Mouse (Mus musculus) MEL (cell line): ENCODE results near the gene Txndc5. TPM values are rescaled to one million over a fixed set of nuclear protein-coding genes. Genes with fewer than 3 reads are reported as not detected.

Source experiments
- DNase-seq: peaks from one replicate; pipeline ENCODE4 v3.0.0; 2011; ENCODE audit warnings: low read depth, low spot score
- H3K27ac ChIP-seq: 2 replicates; pipeline ENCODE4 v1.5.1; 2012; ENCODE audit warnings: low read depth, mild to moderate bottlenecking, control low read depth, low read length, moderate library complexity; ENCODE audit not compliant: control insufficient read depth
- H3K27me3 ChIP-seq, 2 experiments: fragments of 150-350 bp in 1 of 2; sonication (generic) in 1 of 2; 2 replicates each; pipeline ENCODE4 v1.6.1; 2012; ENCODE audit warnings: low read length in 2 of 2, mild to moderate bottlenecking in 2 of 2, improper control_type of control experiment in 1 of 2, moderate library complexity in 1 of 2; ENCODE audit not compliant: insufficient read depth in 2 of 2, control insufficient read depth in 1 of 2
- H3K36me3 ChIP-seq, 2 experiments: 2 replicates each; pipeline ENCODE4 v1.6.1; 2012 to 2014; ENCODE audit warnings: low read length in 2 of 2, improper control_type of control experiment in 1 of 2, inconsistent platforms in 1 of 2, mild to moderate bottlenecking in 1 of 2; ENCODE audit not compliant: insufficient read depth in 2 of 2, control insufficient read depth in 1 of 2
- H3K4me1 ChIP-seq, 2 experiments: fragments of 150-350 bp in 1 of 2; sonication (generic) in 1 of 2; 2 replicates each; pipeline ENCODE4 v1.6.1; 2012; ENCODE audit warnings: low read length in 2 of 2, improper control_type of control experiment in 1 of 2, mild to moderate bottlenecking in 1 of 2; ENCODE audit not compliant: insufficient read depth in 2 of 2, control insufficient read depth in 1 of 2
- H3K4me3 ChIP-seq, 2 experiments: fragments of 150-350 bp in 1 of 2; sonication (generic) in 1 of 2; 2 replicates each; pipeline ENCODE4 v1.5.1; 2012; ENCODE audit warnings: low read depth in 2 of 2, low read length in 2 of 2, mild to moderate bottlenecking in 2 of 2, moderate library complexity in 2 of 2, control low read depth in 1 of 2, improper control_type of control experiment in 1 of 2; ENCODE audit not compliant: control insufficient read depth in 1 of 2, insufficient read depth in 1 of 2
- H3K79me2 ChIP-seq: 2 replicates; pipeline ENCODE4 v1.6.1; 2012; ENCODE audit warnings: mild to moderate bottlenecking, low read length, moderate library complexity; ENCODE audit not compliant: control insufficient read depth, poor library complexity, insufficient read depth
- H3K9ac ChIP-seq: 2 replicates; pipeline ENCODE4 v1.6.1; 2012; ENCODE audit warnings: low read depth, mild to moderate bottlenecking, control low read depth, low read length, moderate library complexity; ENCODE audit not compliant: control insufficient read depth, poor library complexity, severe bottlenecking
- H3K9me3 ChIP-seq: fragments of 150-350 bp; sonication (generic); replicated peaks from 2 replicates; pipeline ENCODE4 v1.6.1; 2012; ENCODE audit warnings: mild to moderate bottlenecking, low read length, improper control_type of control experiment, moderate library complexity; ENCODE audit not compliant: insufficient read depth
- BHLHE40 ChIP-seq: IDR thresholded peaks from 2 replicates; pipeline ENCODE4 v1.6.1; 2012; ENCODE audit warnings: low read depth, mild to moderate bottlenecking, inconsistent platforms, low read length, improper control_type of control experiment, borderline replicate concordance
- CHD1 ChIP-seq: IDR thresholded peaks from 2 replicates; pipeline ENCODE4 v1.6.1; 2012; ENCODE audit warnings: low read depth, mild to moderate bottlenecking, inconsistent platforms, low read length, improper control_type of control experiment
- CHD2 ChIP-seq: IDR thresholded peaks from 2 replicates; pipeline ENCODE4 v1.6.1; 2011; ENCODE audit warnings: low read length, improper control_type of control experiment
- E2F4 ChIP-seq: IDR thresholded peaks from 2 replicates; pipeline ENCODE4 v1.6.1; 2011; ENCODE audit warnings: low read depth, low read length, improper control_type of control experiment, borderline replicate concordance
- ETS1 ChIP-seq: IDR thresholded peaks from 2 replicates; pipeline ENCODE4 v1.6.1; 2012; ENCODE audit warnings: low read depth, mild to moderate bottlenecking, inconsistent platforms, low read length, improper control_type of control experiment, moderate library complexity
- KAT2A ChIP-seq: conservative IDR thresholded peaks from 2 replicates; pipeline ENCODE4 v1.6.1; 2012; ENCODE audit warnings: low read depth, low read length, improper control_type of control experiment, inconsistent platforms
- MEF2A ChIP-seq: IDR thresholded peaks from 2 replicates; pipeline ENCODE4 v1.6.1; 2014; ENCODE audit warnings: low read depth, mild to moderate bottlenecking, inconsistent platforms, low read length, improper control_type of control experiment; ENCODE audit not compliant: poor library complexity, insufficient replicate concordance, severe bottlenecking; ENCODE audit errors: extremely low read depth
- MXI1 ChIP-seq: IDR thresholded peaks from 2 replicates; pipeline ENCODE4 v1.6.1; 2011; ENCODE audit warnings: mild to moderate bottlenecking, low read depth, low read length, improper control_type of control experiment
- MYB ChIP-seq: IDR thresholded peaks from 2 replicates; pipeline ENCODE4 v1.6.1; 2011; ENCODE audit warnings: mild to moderate bottlenecking, low read depth, low read length, improper control_type of control experiment
- MYC ChIP-seq: IDR thresholded peaks from 2 replicates; pipeline ENCODE4 v1.6.1; 2011; ENCODE audit warnings: low read depth, mild to moderate bottlenecking, low read length, improper control_type of control experiment, moderate library complexity
- POLR2A ChIP-seq, 2 experiments: IDR thresholded peaks; 2 replicates each; pipeline ENCODE4 v1.6.1; 2011 to 2012; ENCODE audit warnings: low read length in 2 of 2, mild to moderate bottlenecking in 2 of 2, control low read depth in 1 of 2, improper control_type of control experiment in 1 of 2, low read depth in 1 of 2, moderate library complexity in 1 of 2; ENCODE audit not compliant: control insufficient read depth in 1 of 2, insufficient read depth in 1 of 2, poor library complexity in 1 of 2
- POLR2AphosphoS2 ChIP-seq: IDR thresholded peaks from 2 replicates; pipeline ENCODE4 v1.6.1; 2011; ENCODE audit warnings: low read length, improper control_type of control experiment
- POLR2AphosphoS5 ChIP-seq: IDR thresholded peaks from 2 replicates; pipeline ENCODE4 v1.6.1; 2012; ENCODE audit warnings: low read depth, borderline replicate concordance, mild to moderate bottlenecking, inconsistent platforms, low read length, moderate library complexity, mixed read lengths
- RAD21 ChIP-seq: IDR thresholded peaks from 2 replicates; pipeline ENCODE4 v1.6.1; 2011; ENCODE audit warnings: mild to moderate bottlenecking, low read depth, low read length, improper control_type of control experiment
- RCOR1 ChIP-seq: IDR thresholded peaks from 2 replicates; pipeline ENCODE4 v1.6.1; 2012; ENCODE audit warnings: low read depth, mild to moderate bottlenecking, inconsistent platforms, low read length, improper control_type of control experiment
- SIN3A ChIP-seq: IDR thresholded peaks from 2 replicates; pipeline ENCODE4 v1.6.1; 2012; ENCODE audit warnings: low read length, improper control_type of control experiment, inconsistent platforms
- TAL1 ChIP-seq: IDR thresholded peaks from 2 replicates; pipeline ENCODE4 v1.6.1; 2012; ENCODE audit warnings: mild to moderate bottlenecking, inconsistent platforms, low read length, moderate library complexity, mixed read lengths
- TBP ChIP-seq: IDR thresholded peaks from 2 replicates; pipeline ENCODE4 v1.8.0; 2011; ENCODE audit warnings: low read depth, low read length, improper control_type of control experiment
- TCF12 ChIP-seq: IDR thresholded peaks from 2 replicates; pipeline ENCODE4 v1.6.1; 2014; ENCODE audit warnings: low read depth, mild to moderate bottlenecking, inconsistent platforms, low read length, improper control_type of control experiment, moderate library complexity
- USF1 ChIP-seq: IDR thresholded peaks from 2 replicates; pipeline ENCODE4 v1.6.1; 2014; ENCODE audit warnings: low read depth, mild to moderate bottlenecking, inconsistent platforms, low read length, improper control_type of control experiment, moderate library complexity
- USF2 ChIP-seq, 2 experiments: IDR thresholded peaks; 2 replicates each; pipeline ENCODE4 v1.6.1; 2011 to 2012; ENCODE audit warnings: improper control_type of control experiment in 2 of 2, low read length in 2 of 2, borderline replicate concordance in 1 of 2, inconsistent platforms in 1 of 2, low read depth in 1 of 2, mild to moderate bottlenecking in 1 of 2; ENCODE audit not compliant: insufficient read depth in 1 of 2
- ZKSCAN1 ChIP-seq: IDR thresholded peaks from 2 replicates; pipeline ENCODE4 v1.6.1; 2012; ENCODE audit warnings: low read depth, mild to moderate bottlenecking, inconsistent platforms, low read length, improper control_type of control experiment, moderate library complexity
- ZMIZ1 ChIP-seq: IDR thresholded peaks from 2 replicates; pipeline ENCODE4 v1.6.1; 2012; ENCODE audit warnings: low read depth, mild to moderate bottlenecking, inconsistent platforms, low read length, improper control_type of control experiment, moderate library complexity
- polyA plus RNA-seq, 2 experiments: library from polyadenylated mRNA; stranded (reverse) in 1 of 2; unstranded in 1 of 2; fragments of >175 nt in 1 of 2; fragments of >200 nt in 1 of 2; gene quantifications; 2 replicates each; pipeline versions ENCODE4 v1.2.1 to v1.2.4; 2012; ENCODE audit warnings: low replicate concordance in 2 of 2, low read depth in 1 of 2; ENCODE audit not compliant: insufficient read length in 2 of 2, insufficient read depth in 1 of 2, missing spikeins in 1 of 2
- total RNA-seq: library from RNA; depleted of rRNA; stranded (reverse); fragments of 300-350 nt; gene quantifications from 2 replicates; pipeline ENCODE4 v1.2.3, GENCODE M21; 2012

The Txndc5 gene
- total and polyA plus RNA-seq, 3 experiments: 87.3 to 114 TPM; not detected in 1

DNA sequence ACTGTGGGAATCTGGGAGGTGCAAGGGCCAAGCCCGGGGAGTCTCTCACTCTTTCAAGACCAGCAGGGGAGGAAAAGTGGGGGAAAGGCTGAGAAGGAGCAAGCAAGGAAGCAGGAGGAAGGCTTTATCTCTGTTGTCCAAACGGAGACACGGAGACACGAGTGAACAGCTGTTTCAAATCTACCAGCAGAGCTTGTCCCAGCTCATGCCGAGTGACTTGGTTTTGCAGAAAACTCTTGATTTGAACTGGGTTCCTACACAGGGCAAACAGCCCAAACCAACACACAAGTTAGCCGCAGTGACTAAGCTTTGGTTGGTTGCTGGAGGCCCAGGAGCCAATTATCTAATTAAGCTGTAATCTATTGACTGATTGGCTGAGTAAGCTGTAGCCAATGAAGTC, 5.4 kb upstream of the Txndc5 start:
- Histone ChIP-seq H3K9me3 (no peaks in the 10 kb centered on the region), H3K9ac (no peak overlapping the region), H3K4me1 (0 out of 4 replicates have a peak, but pooled peaks cover 0 to 3% of the 10 kb centered on the region in 2 experiments), H3K79me2 (no peaks in the 10 kb centered on the region), H3K36me3 (no peaks in the 10 kb centered on the region), H3K27me3 (peaks cover 0 to 4% of the 10 kb centered on the region in 2 experiments; a peak in 3 of 4 replicates), H3K27ac (no peak overlapping the region), H3K4me3 (no peak overlapping the region)
- TF ChIP-seq SIN3A (no peak), POLR2AphosphoS5 (no peak), RCOR1 (no peak), ETS1 (no peak), USF2 (IDR thresholded peaks at IDR 0.05; ENCODE audit: borderline replicate concordance in 1 of 2, insufficient read depth in 1 of 2, low read depth in 1 of 2, low read length in 2 of 2) (no peak), E2F4 (no peak), MYB (no peak), TAL1 (no peak), USF1 (no peak), CHD1 (no peak), TBP (no peak), POLR2A (IDR thresholded peaks at IDR 0.05; ENCODE audit: control insufficient read depth in 1 of 2, insufficient read depth in 1 of 2, low read depth in 1 of 2, low read length in 2 of 2, poor library complexity in 1 of 2) (no peak), MEF2A (no peak), CHD2 (no peak), BHLHE40 (no peak), TCF12 (no peak), ZKSCAN1 (no peak), MYC (no peak)
- peak; percentile 32 for DNase-seq

DNA sequence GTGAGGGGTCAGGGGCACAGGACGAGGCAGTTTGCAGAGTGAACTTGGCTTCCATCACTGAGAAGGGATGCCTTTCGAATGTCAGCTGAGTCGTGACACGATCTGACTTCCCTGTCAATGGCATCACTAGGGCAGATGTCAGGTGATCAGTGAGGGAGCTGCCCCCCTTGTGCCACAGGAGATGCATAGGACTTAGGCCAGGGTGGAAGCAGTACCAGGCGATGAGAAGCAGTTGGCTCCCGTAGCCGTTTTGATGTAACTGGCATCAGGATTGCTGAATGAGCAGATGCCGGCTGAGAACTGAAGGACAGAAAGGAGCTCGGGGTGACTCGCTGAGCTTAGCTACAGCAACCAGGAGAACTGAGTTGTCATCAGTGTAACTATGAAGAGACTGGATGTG, 4.8 kb upstream of the Txndc5 start:
- Histone ChIP-seq H3K79me2 (no peaks in the 10 kb centered on the region), H3K9ac (no peak overlapping the region), H3K4me1 (peaks cover 0 to 9% of the 10 kb centered on the region in 2 experiments; a peak in 1 of 4 replicates), H3K36me3 (no peaks in the 10 kb centered on the region), H3K27me3 (peaks cover 0 to 2% of the 10 kb centered on the region in 2 experiments; a peak in 3 of 4 replicates), H3K27ac (no peak overlapping the region), H3K9me3 (no peaks in the 10 kb centered on the region), H3K4me3 (no peak overlapping the region)
- TF ChIP-seq KAT2A: no peak
- TF ChIP-seq MXI1: no peak
- no peak for TF ChIP-seq RAD21
- no peak for TF ChIP-seq MEF2A
- no peak for TF ChIP-seq ZMIZ1
- TF ChIP-seq POLR2AphosphoS2: no peak
- no peak for TF ChIP-seq USF2 (IDR thresholded peaks at IDR 0.05; ENCODE audit: borderline replicate concordance in 1 of 2, insufficient read depth in 1 of 2, low read depth in 1 of 2, low read length in 2 of 2)
- DNase-seq: no peak
